ENCODE assay signal across 9 mouse cellular contexts in genomic region chr9:57600620-57601352, GRCm38 (mm10). TPM values are rescaled to one million over a fixed set of nuclear protein-coding genes. Genes with fewer than 3 reads are reported as not detected.
DNase-seq lines count a peak whose midpoint lies in the region; ATAC-seq and TF ChIP-seq lines count a peak whose summit lies in the region.
"Had no signal": no experiment of that assay in that cellular context is flagged by ENCODE, and none has a peak within 500 bp of the region (broad histone marks: within the 10 kb centered on the region; RNA-seq: fewer than 3 reads in every experiment).

No protein-coding gene starts in this region.

- H3K4me2 ChIP-seq in heart, embryonic 15.5 days: no peak overlapping the region
- peak overlapping the region; percentile 33; the same call in 1 of the 2 replicates for H3K4me2 ChIP-seq in CH12.LX (ENCODE audit: insufficient read depth, low read depth, poor library complexity, severe bottlenecking)
- no peak overlapping the region; the same call in 1 of the 2 replicates for H3K4me2 ChIP-seq in liver, embryonic 11.5 days

- no peaks in the 10 kb centered on the region for H3K9me3 ChIP-seq in heart, embryonic 15.5 days (replicated peaks)
- no peaks in the 10 kb centered on the region for H3K9me3 ChIP-seq in CH12.LX (replicated peaks; ENCODE audit: low read length)
- no peaks in the 10 kb centered on the region for H3K9me3 ChIP-seq in forebrain, embryonic 10.5 days
- H3K9me3 ChIP-seq in liver, embryonic 11.5 days (ENCODE audit: control insufficient read depth, low read length): no peaks in the 10 kb centered on the region

- TF ChIP-seq CTCF in CH12.LX (conservative IDR thresholded peaks at IDR 0.05 in 1 of 2, IDR thresholded peaks at IDR 0.05 in 1 of 2; ENCODE audit: low read depth in 2 of 2, low read length in 2 of 2): no peak

- H3K9ac ChIP-seq in heart, embryonic 15.5 days: no peak overlapping the region
- H3K9ac ChIP-seq in CH12.LX (ENCODE audit: insufficient read depth, low read depth): no peak overlapping the region
- no peak overlapping the region for H3K9ac ChIP-seq in liver, embryonic 11.5 days (ENCODE audit: low read depth, low read length)

- peaks cover 37% of the 10 kb centered on the region for H3K4me1 ChIP-seq in heart, embryonic 15.5 days (replicated peaks)
- peaks cover 6 to 10% of the 10 kb centered on the region in 2 experiments for H3K4me1 ChIP-seq in CH12.LX (ENCODE audit: control insufficient read depth in 1 of 2, insufficient read depth in 2 of 2)
- H3K4me1 ChIP-seq in forebrain, embryonic 10.5 days: peaks cover 59% of the 10 kb centered on the region
- peaks cover 15% of the 10 kb centered on the region for H3K4me1 ChIP-seq in liver, embryonic 11.5 days (replicated peaks; ENCODE audit: control insufficient read depth, insufficient read depth, low read length)

- TF ChIP-seq EP300 in CH12.LX (IDR thresholded peaks at IDR 0.05; ENCODE audit: low read length): no peak

- no peak for TF ChIP-seq RAD21 in CH12.LX (IDR thresholded peaks at IDR 0.05; ENCODE audit: low read depth, low read length)

- TF ChIP-seq POLR2A in CH12.LX (IDR thresholded peaks at IDR 0.05; ENCODE audit: low read depth, low read length): no peak

- in situ Hi-C loops in CH12.LX (cut with MboI; ENCODE audit: low pct_ligation_motif_present, low pct_unique_long_range_greater_than_20kb, low sequenced_read_pairs): no loop called here

- 0 out of 2 replicates have a peak, but pooled peaks cover 4% of the 10 kb centered on the region for H3K36me3 ChIP-seq in heart, embryonic 15.5 days
- peaks cover 0 to 17% of the 10 kb centered on the region in 2 experiments for H3K36me3 ChIP-seq in CH12.LX (replicated peaks in 1 of 2; ENCODE audit: control insufficient read depth in 1 of 2, insufficient read depth in 1 of 2, low read length in 1 of 2)
- H3K36me3 ChIP-seq in forebrain, embryonic 10.5 days (replicated peaks): no peaks in the 10 kb centered on the region
- no peaks in the 10 kb centered on the region for H3K36me3 ChIP-seq in liver, embryonic 11.5 days (ENCODE audit: control insufficient read depth, insufficient read depth, low read length)

- peaks cover 21% of the 10 kb centered on the region for H3K27me3 ChIP-seq in heart, embryonic 15.5 days
- no peaks in the 10 kb centered on the region for H3K27me3 ChIP-seq in CH12.LX (replicated peaks)
- H3K27me3 ChIP-seq in forebrain, embryonic 10.5 days (ENCODE audit: poor library complexity, severe bottlenecking): peaks cover 22% of the 10 kb centered on the region
- peaks cover 13% of the 10 kb centered on the region for H3K27me3 ChIP-seq in liver, embryonic 11.5 days (replicated peaks; ENCODE audit: control insufficient read depth, insufficient read depth, low read length)

- H3K27ac ChIP-seq in heart, embryonic 15.5 days: no peak overlapping the region
- no peak overlapping the region for H3K27ac ChIP-seq in CH12.LX (ENCODE audit: insufficient read depth, low read depth)
- H3K27ac ChIP-seq in forebrain, embryonic 10.5 days: peak overlapping the region; percentile 78
- H3K27ac ChIP-seq in liver, embryonic 11.5 days (ENCODE audit: low read depth, low read length): no peak overlapping the region

- ATAC-seq in heart, embryonic 15.5 days (replicated peaks; ENCODE audit: insufficient number of reproducible peaks, insufficient read depth, low FRiP score, low read depth): peak; percentile 68
- peak; percentile 79 for ATAC-seq in liver, embryonic 11.5 days (replicated peaks; ENCODE audit: low FRiP score)

- 9% methylated on average over 3 of the region's 3 CpGs for WGBS in heart, embryonic 15.5 days
- 9% methylated on average over 3 of the region's 3 CpGs for WGBS in forebrain, embryonic 10.5 days
- WGBS in liver, embryonic 11.5 days: 10% methylated on average over 3 of the region's 3 CpGs

- dilution Hi-C loops in CH12.LX (cut with MboI; ENCODE audit: extremely low pct_ligation_motif_present, extremely low pct_unique_long_range_greater_than_20kb, low sequenced_read_pairs): no loop called here

- DNase-seq in heart, adult 8-10 months (ENCODE audit: low spot score): no peak
- no peak for DNase-seq in CH12.LX (ENCODE audit: extremely low read depth)
- DNase-seq in forebrain, embryonic 10.5 days (ENCODE audit: extremely low spot score, low spot score): peak; percentile 39
- peak; percentile 65 for DNase-seq in liver, embryonic 11.5 days (ENCODE audit: low spot score)
- DNase-seq in adipocyte (ENCODE audit: low spot score): no peak
- DNase-seq in right cerebral cortex, postnatal 14 days: no peak
- no peak for DNase-seq in ovary, postnatal 36 days (ENCODE audit: low spot score)

- H3K79me2 ChIP-seq in CH12.LX (replicated peaks; ENCODE audit: control insufficient read depth, extremely low read depth, insufficient read depth, poor library complexity, severe bottlenecking): no peaks in the 10 kb centered on the region

- H3K4me3 ChIP-seq in heart, embryonic 15.5 days: no peak overlapping the region
- H3K4me3 ChIP-seq in CH12.LX (replicated peaks in 1 of 3; ENCODE audit: low read depth in 2 of 3, low read length in 2 of 3, poor library complexity in 1 of 3): peak overlapping the region in 1 of 3 experiments; percentile 10
- no peak overlapping the region; the same call in 1 of the 2 replicates for H3K4me3 ChIP-seq in forebrain, embryonic 10.5 days
- no peak overlapping the region for H3K4me3 ChIP-seq in liver, embryonic 11.5 days (ENCODE audit: low read depth, low read length)

TF ChIP-seq in CH12.LX, 34 proteins besides CTCF, POLR2A, EP300 and RAD21:
- no peak for TF ChIP-seq BHLHE40 (IDR thresholded peaks at IDR 0.05; ENCODE audit: low read depth, low read length)
- no peak for TF ChIP-seq MAZ (IDR thresholded peaks at IDR 0.05; ENCODE audit: low read depth, low read length)
- TF ChIP-seq MEF2A (IDR thresholded peaks at IDR 0.05; ENCODE audit: borderline replicate concordance, low read depth, low read length): no peak
- no peak for TF ChIP-seq ZNF384 (IDR thresholded peaks at IDR 0.05; ENCODE audit: low read depth, low read length)
- TF ChIP-seq PAX5 (IDR thresholded peaks at IDR 0.05; ENCODE audit: low read length): no peak
- TF ChIP-seq USF2 (conservative IDR thresholded peaks at IDR 0.05; ENCODE audit: low read depth, low read length): no peak
- no peak for TF ChIP-seq NRF1 (IDR thresholded peaks at IDR 0.05; ENCODE audit: low read depth, low read length)
- no peak for TF ChIP-seq MAX (IDR thresholded peaks at IDR 0.05; ENCODE audit: low read length)
- TF ChIP-seq POLR2AphosphoS2 (IDR thresholded peaks at IDR 0.05; ENCODE audit: low read depth, low read length): no peak
- TF ChIP-seq UBTF (IDR thresholded peaks at IDR 0.05; ENCODE audit: low read depth, low read length): no peak
- TF ChIP-seq SMC3 (IDR thresholded peaks at IDR 0.05; ENCODE audit: low read depth, low read length): no peak
- TF ChIP-seq GABPA (IDR thresholded peaks at IDR 0.05; ENCODE audit: insufficient replicate concordance, low read depth, low read length): no peak
- TF ChIP-seq JUN (IDR thresholded peaks at IDR 0.05; ENCODE audit: insufficient read depth, low read depth, low read length): no peak

RNA-seq across cellular contexts. Expression of gene Cplx3, which starts 5.3 kb away (rescaled TPM):
- not detected in 2 replicates for polyA plus RNA-seq in heart, embryonic 15.5 days (2015; fragmentation: Nextera tagmentation; extraction: Ambion mirVana)
- total RNA-seq in heart, adult 8-10 months (2022): not detected
- total RNA-seq in CH12.LX (2012; rRNA removed): not detected in 2 replicates
- not detected in 2 replicates for total RNA-seq in CH12.LX (2014; rRNA removed)
- 0.09 TPM in 1 of 2 replicates, not detected in the other for polyA plus RNA-seq in CH12.LX (2012; ENCODE audit: insufficient read length, low read depth)
- polyA plus RNA-seq in forebrain, embryonic 10.5 days (2016; fragmentation: Nextera tagmentation; extraction: Ambion mirVana): 1.9 and 2.9 TPM in 2 replicates
- polyA plus RNA-seq in liver, embryonic 11.5 days (2014; fragmentation: Nextera tagmentation; extraction: Ambion mirVana): not detected in 2 replicates
- total RNA-seq: gastrocnemius, postnatal 4 days had no signal

RNA-seq across cellular contexts. Expression of gene Ulk3, which starts 11.5 kb away (rescaled TPM):
- polyA plus RNA-seq in heart, embryonic 15.5 days (2015; fragmentation: Nextera tagmentation; extraction: Ambion mirVana): 14.3 and 21.3 TPM in 2 replicates
- total RNA-seq in heart, adult 8-10 months (2022): 10 to 100 TPM in 2 of 4 experiments, 1 to 10 TPM in 2; 6.9 to 11.9 (median 10.0) TPM
- total RNA-seq in CH12.LX (2012; rRNA removed) (10.5 and 11.4 TPM in 2 replicates), CH12.LX (2014; rRNA removed) (1.8 and 2.6 TPM in 2 replicates)
- 10.0 and 11.8 TPM in 2 replicates for polyA plus RNA-seq in CH12.LX (2012; ENCODE audit: insufficient read length, low read depth)
- polyA plus RNA-seq in forebrain, embryonic 10.5 days (2016; fragmentation: Nextera tagmentation; extraction: Ambion mirVana): 12.8 and 14.7 TPM in 2 replicates
- 8.4 and 11.6 TPM in 2 replicates for polyA plus RNA-seq in liver, embryonic 11.5 days (2014; fragmentation: Nextera tagmentation; extraction: Ambion mirVana)

RNA-seq across cellular contexts. Expression of gene Lman1l, which starts 19.8 kb away (rescaled TPM):
- polyA plus RNA-seq in heart, embryonic 15.5 days (2015; fragmentation: Nextera tagmentation; extraction: Ambion mirVana): not detected in 2 replicates
- under 1 TPM in 3 of 4 experiments, not detected in 1; 0.16 to 0.32 (median 0.22) TPM for total RNA-seq in heart, adult 8-10 months (2022)
- 0.08 TPM in 1 of 2 replicates, not detected in the other for total RNA-seq in CH12.LX (2012; rRNA removed)
- total RNA-seq in CH12.LX (2014; rRNA removed): not detected in 2 replicates
- polyA plus RNA-seq in CH12.LX (2012; ENCODE audit: insufficient read length, low read depth): 0.19 and 0.29 TPM in 2 replicates
- polyA plus RNA-seq in forebrain, embryonic 10.5 days (2016; fragmentation: Nextera tagmentation; extraction: Ambion mirVana): not detected in 2 replicates
- polyA plus RNA-seq in liver, embryonic 11.5 days (2014; fragmentation: Nextera tagmentation; extraction: Ambion mirVana): not detected in 2 replicates
- total RNA-seq: gastrocnemius, postnatal 4 days had no signal

RNA-seq across cellular contexts. Expression of gene Scamp2, which starts 40.0 kb away (rescaled TPM):
- 47.3 and 56.0 TPM in 2 replicates for polyA plus RNA-seq in heart, embryonic 15.5 days (2015; fragmentation: Nextera tagmentation; extraction: Ambion mirVana)
- total RNA-seq in heart, adult 8-10 months (2022): 10 to 100 TPM; 25.0 to 31.1 (median 25.3) TPM
- total RNA-seq in CH12.LX (2012; rRNA removed) (52.2 and 60.9 TPM in 2 replicates), CH12.LX (2014; rRNA removed) (38.6 and 46.4 TPM in 2 replicates)
- polyA plus RNA-seq in CH12.LX (2012; ENCODE audit: insufficient read length, low read depth): 77.2 and 91.6 TPM in 2 replicates
- 51.1 and 52.8 TPM in 2 replicates for polyA plus RNA-seq in forebrain, embryonic 10.5 days (2016; fragmentation: Nextera tagmentation; extraction: Ambion mirVana)
- 47.6 and 50.3 TPM in 2 replicates for polyA plus RNA-seq in liver, embryonic 11.5 days (2014; fragmentation: Nextera tagmentation; extraction: Ambion mirVana)

RNA-seq across cellular contexts. Expression of gene Mpi, which starts 48.2 kb away (rescaled TPM):
- 75.2 and 80.6 TPM in 2 replicates for polyA plus RNA-seq in heart, embryonic 15.5 days (2015; fragmentation: Nextera tagmentation; extraction: Ambion mirVana)
- total RNA-seq in heart, adult 8-10 months (2022): 100 to 1,000 TPM; 127 to 162 (median 147) TPM
- 28.6 and 33.2 TPM in 2 replicates for total RNA-seq in CH12.LX (2012; rRNA removed)
- total RNA-seq in CH12.LX (2014; rRNA removed): 28.2 and 29.0 TPM in 2 replicates
- 36.7 and 37.3 TPM in 2 replicates for polyA plus RNA-seq in CH12.LX (2012; ENCODE audit: insufficient read length, low read depth)
- 63.2 and 66.9 TPM in 2 replicates for polyA plus RNA-seq in forebrain, embryonic 10.5 days (2016; fragmentation: Nextera tagmentation; extraction: Ambion mirVana)
- polyA plus RNA-seq in liver, embryonic 11.5 days (2014; fragmentation: Nextera tagmentation; extraction: Ambion mirVana): 25.8 and 28.0 TPM in 2 replicates

Comparison
In these comparisons a context has a peak if more than half of its experiments do, and no peak if none do; other contexts are left out.
1. DNase-seq: peak in forebrain, embryonic 10.5 days (single experiment) and liver, embryonic 11.5 days (single experiment); none in heart, adult 8-10 months (single experiment), CH12.LX (single experiment), adipocyte (single experiment), right cerebral cortex, postnatal 14 days (single experiment) and ovary, postnatal 36 days (single experiment).